Mouse (Mus musculus) MEL (cell line): ENCODE results near the gene Tmem260. TPM values are rescaled to one million over a fixed set of nuclear protein-coding genes. Genes with fewer than 3 reads are reported as not detected.

Experiments used
- DNase-seq: peaks from one replicate; pipeline ENCODE4 v3.0.0; 2011; ENCODE audit warnings: low read depth, low spot score
- H3K27ac ChIP-seq: 2 replicates; pipeline ENCODE4 v1.5.1; 2012; ENCODE audit warnings: low read depth, mild to moderate bottlenecking, control low read depth, low read length, moderate library complexity; ENCODE audit not compliant: control insufficient read depth
- H3K27me3 ChIP-seq, 2 experiments: fragments of 150-350 bp in 1 of 2; sonication (generic) in 1 of 2; 2 replicates each; pipeline ENCODE4 v1.6.1; 2012; ENCODE audit warnings: low read length in 2 of 2, mild to moderate bottlenecking in 2 of 2, improper control_type of control experiment in 1 of 2, moderate library complexity in 1 of 2; ENCODE audit not compliant: insufficient read depth in 2 of 2, control insufficient read depth in 1 of 2
- H3K36me3 ChIP-seq, 2 experiments: 2 replicates each; pipeline ENCODE4 v1.6.1; 2012 to 2014; ENCODE audit warnings: low read length in 2 of 2, improper control_type of control experiment in 1 of 2, inconsistent platforms in 1 of 2, mild to moderate bottlenecking in 1 of 2; ENCODE audit not compliant: insufficient read depth in 2 of 2, control insufficient read depth in 1 of 2
- H3K4me1 ChIP-seq, 2 experiments: fragments of 150-350 bp in 1 of 2; sonication (generic) in 1 of 2; 2 replicates each; pipeline ENCODE4 v1.6.1; 2012; ENCODE audit warnings: low read length in 2 of 2, improper control_type of control experiment in 1 of 2, mild to moderate bottlenecking in 1 of 2; ENCODE audit not compliant: insufficient read depth in 2 of 2, control insufficient read depth in 1 of 2
- H3K4me3 ChIP-seq, 2 experiments: fragments of 150-350 bp in 1 of 2; sonication (generic) in 1 of 2; 2 replicates each; pipeline ENCODE4 v1.5.1; 2012; ENCODE audit warnings: low read depth in 2 of 2, low read length in 2 of 2, mild to moderate bottlenecking in 2 of 2, moderate library complexity in 2 of 2, control low read depth in 1 of 2, improper control_type of control experiment in 1 of 2; ENCODE audit not compliant: control insufficient read depth in 1 of 2, insufficient read depth in 1 of 2
- H3K79me2 ChIP-seq: 2 replicates; pipeline ENCODE4 v1.6.1; 2012; ENCODE audit warnings: mild to moderate bottlenecking, low read length, moderate library complexity; ENCODE audit not compliant: control insufficient read depth, poor library complexity, insufficient read depth
- H3K9ac ChIP-seq: 2 replicates; pipeline ENCODE4 v1.6.1; 2012; ENCODE audit warnings: low read depth, mild to moderate bottlenecking, control low read depth, low read length, moderate library complexity; ENCODE audit not compliant: control insufficient read depth, poor library complexity, severe bottlenecking
- H3K9me3 ChIP-seq: fragments of 150-350 bp; sonication (generic); replicated peaks from 2 replicates; pipeline ENCODE4 v1.6.1; 2012; ENCODE audit warnings: mild to moderate bottlenecking, low read length, improper control_type of control experiment, moderate library complexity; ENCODE audit not compliant: insufficient read depth
- CHD2 ChIP-seq: IDR thresholded peaks from 2 replicates; pipeline ENCODE4 v1.6.1; 2011; ENCODE audit warnings: low read length, improper control_type of control experiment
- CTCF ChIP-seq, 3 experiments: IDR thresholded peaks in 2 of 3; conservative IDR thresholded peaks in 1 of 3; 2 replicates each; pipeline ENCODE4 v1.5.1; 2011 to 2012; ENCODE audit warnings: low read length in 3 of 3, low read depth in 2 of 3, mild to moderate bottlenecking in 2 of 3, improper control_type of control experiment in 1 of 3, inconsistent platforms in 1 of 3, mixed read lengths in 1 of 3, moderate library complexity in 1 of 3; ENCODE audit not compliant: control insufficient read depth in 1 of 3, insufficient read depth in 1 of 3, poor library complexity in 1 of 3, severe bottlenecking in 1 of 3
- EP300 ChIP-seq, 2 experiments: IDR thresholded peaks; 2 replicates each; pipeline ENCODE4 v1.6.1; 2011; ENCODE audit warnings: improper control_type of control experiment in 2 of 2, low read length in 2 of 2, low read depth in 1 of 2, mild to moderate bottlenecking in 1 of 2
- GABPA ChIP-seq: IDR thresholded peaks from 2 replicates; pipeline ENCODE4 v1.6.1; 2012; ENCODE audit warnings: low read depth, mild to moderate bottlenecking, inconsistent platforms, low read length, improper control_type of control experiment, moderate library complexity
- HCFC1 ChIP-seq: IDR thresholded peaks from 2 replicates; pipeline ENCODE4 v1.6.1; 2012; ENCODE audit warnings: low read depth, mild to moderate bottlenecking, inconsistent platforms, low read length, improper control_type of control experiment, moderate library complexity
- JUND ChIP-seq: IDR thresholded peaks from 2 replicates; pipeline ENCODE4 v1.6.1; 2011; ENCODE audit warnings: low read depth, mild to moderate bottlenecking, improper control_type of control experiment, low read length
- MAX ChIP-seq: IDR thresholded peaks from 2 replicates; pipeline ENCODE4 v1.6.1; 2011; ENCODE audit warnings: low read length, improper control_type of control experiment
- MYC ChIP-seq: IDR thresholded peaks from 2 replicates; pipeline ENCODE4 v1.6.1; 2011; ENCODE audit warnings: low read depth, mild to moderate bottlenecking, low read length, improper control_type of control experiment, moderate library complexity
- NRF1 ChIP-seq: IDR thresholded peaks from 2 replicates; pipeline ENCODE4 v1.6.1; 2014; ENCODE audit warnings: low read depth, mild to moderate bottlenecking, inconsistent platforms, low read length, improper control_type of control experiment, moderate library complexity; ENCODE audit not compliant: poor library complexity, insufficient read depth, severe bottlenecking
- POLR2A ChIP-seq, 2 experiments: IDR thresholded peaks; 2 replicates each; pipeline ENCODE4 v1.6.1; 2011 to 2012; ENCODE audit warnings: low read length in 2 of 2, mild to moderate bottlenecking in 2 of 2, control low read depth in 1 of 2, improper control_type of control experiment in 1 of 2, low read depth in 1 of 2, moderate library complexity in 1 of 2; ENCODE audit not compliant: control insufficient read depth in 1 of 2, insufficient read depth in 1 of 2, poor library complexity in 1 of 2
- POLR2AphosphoS2 ChIP-seq: IDR thresholded peaks from 2 replicates; pipeline ENCODE4 v1.6.1; 2011; ENCODE audit warnings: low read length, improper control_type of control experiment
- RAD21 ChIP-seq: IDR thresholded peaks from 2 replicates; pipeline ENCODE4 v1.6.1; 2011; ENCODE audit warnings: mild to moderate bottlenecking, low read depth, low read length, improper control_type of control experiment
- RCOR1 ChIP-seq: IDR thresholded peaks from 2 replicates; pipeline ENCODE4 v1.6.1; 2012; ENCODE audit warnings: low read depth, mild to moderate bottlenecking, inconsistent platforms, low read length, improper control_type of control experiment
- TAL1 ChIP-seq: IDR thresholded peaks from 2 replicates; pipeline ENCODE4 v1.6.1; 2012; ENCODE audit warnings: mild to moderate bottlenecking, inconsistent platforms, low read length, moderate library complexity, mixed read lengths
- TCF12 ChIP-seq: IDR thresholded peaks from 2 replicates; pipeline ENCODE4 v1.6.1; 2014; ENCODE audit warnings: low read depth, mild to moderate bottlenecking, inconsistent platforms, low read length, improper control_type of control experiment, moderate library complexity
- UBTF ChIP-seq: IDR thresholded peaks from 2 replicates; pipeline ENCODE4 v1.6.1; 2012; ENCODE audit warnings: low read depth, mild to moderate bottlenecking, inconsistent platforms, low read length, improper control_type of control experiment, moderate library complexity, borderline replicate concordance; ENCODE audit not compliant: insufficient read depth
- USF1 ChIP-seq: IDR thresholded peaks from 2 replicates; pipeline ENCODE4 v1.6.1; 2014; ENCODE audit warnings: low read depth, mild to moderate bottlenecking, inconsistent platforms, low read length, improper control_type of control experiment, moderate library complexity
- ZKSCAN1 ChIP-seq: IDR thresholded peaks from 2 replicates; pipeline ENCODE4 v1.6.1; 2012; ENCODE audit warnings: low read depth, mild to moderate bottlenecking, inconsistent platforms, low read length, improper control_type of control experiment, moderate library complexity
- ZMIZ1 ChIP-seq: IDR thresholded peaks from 2 replicates; pipeline ENCODE4 v1.6.1; 2012; ENCODE audit warnings: low read depth, mild to moderate bottlenecking, inconsistent platforms, low read length, improper control_type of control experiment, moderate library complexity
- ZNF384 ChIP-seq: IDR thresholded peaks from 2 replicates; pipeline ENCODE4 v1.6.1; 2012; ENCODE audit warnings: low read depth, mild to moderate bottlenecking, inconsistent platforms, low read length, improper control_type of control experiment
- polyA plus RNA-seq, 2 experiments: library from polyadenylated mRNA; stranded (reverse) in 1 of 2; unstranded in 1 of 2; fragments of >175 nt in 1 of 2; fragments of >200 nt in 1 of 2; gene quantifications; 2 replicates each; pipeline versions ENCODE4 v1.2.1 to v1.2.4; 2012; ENCODE audit warnings: low replicate concordance in 2 of 2, low read depth in 1 of 2; ENCODE audit not compliant: insufficient read length in 2 of 2, insufficient read depth in 1 of 2, missing spikeins in 1 of 2
- total RNA-seq: library from RNA; depleted of rRNA; stranded (reverse); fragments of 300-350 nt; gene quantifications from 2 replicates; pipeline ENCODE4 v1.2.3, GENCODE M21; 2012

Gene Tmem260
- total and polyA plus RNA-seq, 3 experiments, result 2.8 to 5.6 TPM; not detected in 1

GRCm38 (mm10) chr14:48476278-48476677 is 30.4 kb downstream of the Tmem260 start:
- Histone ChIP-seq H3K9ac (no peak overlapping the region), H3K9me3 (no peaks in the 10 kb centered on the region), H3K4me3 (no peak overlapping the region), H3K4me1 (no peaks in the 10 kb centered on the region), H3K27me3 (no peaks in the 10 kb centered on the region), H3K36me3 (no peaks in the 10 kb centered on the region), H3K27ac (no peak overlapping the region), H3K79me2 (no peaks in the 10 kb centered on the region)
- TF ChIP-seq CHD2 (no peak), RCOR1 (no peak), TAL1 (no peak), POLR2AphosphoS2 (no peak), JUND (no peak), USF1 (no peak), EP300 (IDR thresholded peaks at IDR 0.05; ENCODE audit: low read depth in 1 of 2, low read length in 2 of 2) (no peak), ZKSCAN1 (no peak), ZMIZ1 (no peak), MAX (no peak), NRF1 (no peak), UBTF (no peak), TCF12 (no peak), CTCF (IDR thresholded peaks at IDR 0.05 in 2 of 3, conservative IDR thresholded peaks at IDR 0.05 in 1 of 3; ENCODE audit: control insufficient read depth in 1 of 3, insufficient read depth in 1 of 3, low read depth in 2 of 3, low read length in 3 of 3, poor library complexity in 1 of 3, severe bottlenecking in 1 of 3) (no peak)
- no peak for DNase-seq

GRCm38 (mm10) chr14:48481591-48481990 is 35.7 kb downstream of the Tmem260 start:
- no peak overlapping the region for H3K27ac ChIP-seq
- H3K4me3 ChIP-seq, result no peak overlapping the region
- no peaks in the 10 kb centered on the region for H3K36me3 ChIP-seq
- no peak for TF ChIP-seq CHD2
- no peak for TF ChIP-seq ZKSCAN1
- TF ChIP-seq RAD21, result no peak
- TF ChIP-seq, all 39 proteins: peak for 0
- Histone ChIP-seq H3K9me3 (no peaks in the 10 kb centered on the region), H3K4me1 (no peaks in the 10 kb centered on the region), H3K27me3 (no peaks in the 10 kb centered on the region), H3K9ac (no peak overlapping the region), H3K79me2 (no peaks in the 10 kb centered on the region)
- no peak for DNase-seq

GRCm38 (mm10) chr14:48482762-48483161 is 36.8 kb downstream of the Tmem260 start:
- Histone ChIP-seq H3K9ac (no peak overlapping the region), H3K79me2 (no peaks in the 10 kb centered on the region), H3K27me3 (no peaks in the 10 kb centered on the region), H3K36me3 (no peaks in the 10 kb centered on the region), H3K4me3 (no peak overlapping the region), H3K9me3 (no peaks in the 10 kb centered on the region), H3K27ac (no peak overlapping the region), H3K4me1 (no peaks in the 10 kb centered on the region)
- no peak for DNase-seq
- TF ChIP-seq TAL1, result no peak
- no peak for TF ChIP-seq CHD2
- TF ChIP-seq ZKSCAN1, result no peak
- TF ChIP-seq RAD21, result no peak
- TF ChIP-seq ZNF384, result no peak
- no peak for TF ChIP-seq MYC
- TF ChIP-seq HCFC1, result no peak
- TF ChIP-seq MAX, result no peak
- TF ChIP-seq POLR2A (IDR thresholded peaks at IDR 0.05; ENCODE audit: control insufficient read depth in 1 of 2, insufficient read depth in 1 of 2, low read depth in 1 of 2, low read length in 2 of 2, poor library complexity in 1 of 2), result no peak
- no peak for TF ChIP-seq GABPA
